Mouse (Mus musculus) fat pad, adult 2 months (tissue): ENCODE measurements around the gene Cyp2r1.
"Not testable (repeated sequence)": the region's sequence is repeated elsewhere in the genome, so short reads cannot be mapped to it uniquely, and the experiment has no call there.

ENCODE experiments used
- DNase-seq: peaks from one replicate; pipeline ENCODE4 v3.0.0-alpha.2; 2011; ENCODE audit warnings: low read depth, low spot score; ENCODE audit errors: extremely low read depth

The Cyp2r1 gene

DNA sequence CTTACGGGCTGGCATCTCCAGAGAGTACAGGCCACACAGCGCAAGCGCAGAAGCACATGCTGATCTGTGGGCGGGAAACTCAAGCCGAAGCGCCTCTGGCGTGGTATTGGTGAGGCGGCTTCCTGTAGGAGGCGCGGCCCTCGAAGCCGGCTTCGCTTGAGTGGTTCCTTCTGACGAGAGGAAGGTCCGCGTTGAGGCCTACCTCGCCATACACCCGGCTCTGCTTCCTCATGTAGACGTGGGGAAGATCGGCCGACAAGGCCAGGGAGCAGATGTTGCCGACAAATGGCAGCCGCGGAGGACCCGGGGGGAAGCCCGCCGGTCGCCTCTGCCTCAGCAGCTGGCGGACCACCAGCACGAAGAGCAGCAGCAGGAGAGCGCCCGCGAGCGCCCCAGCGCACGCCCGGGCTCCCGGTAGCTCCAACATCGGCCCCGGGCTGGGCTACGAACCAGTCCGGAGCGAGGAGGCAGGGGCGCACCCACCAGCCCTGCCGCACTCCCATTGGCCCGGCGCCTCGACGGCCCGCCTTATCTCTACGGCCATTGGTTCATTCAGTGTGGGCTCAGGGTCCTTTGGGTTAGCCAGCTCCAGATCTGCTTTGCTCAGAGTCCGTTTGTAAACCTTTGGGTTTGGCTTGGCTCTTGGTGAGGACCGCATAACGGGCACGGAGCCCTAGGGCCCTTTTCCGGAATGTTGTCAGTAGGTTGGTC lies at the start of gene Cyp2r1:
TSS of gene Cyp2r1 (minus strand) at position 442 of the 711 bp plus-strand sequence.
- DNase-seq, result no peak

DNA sequence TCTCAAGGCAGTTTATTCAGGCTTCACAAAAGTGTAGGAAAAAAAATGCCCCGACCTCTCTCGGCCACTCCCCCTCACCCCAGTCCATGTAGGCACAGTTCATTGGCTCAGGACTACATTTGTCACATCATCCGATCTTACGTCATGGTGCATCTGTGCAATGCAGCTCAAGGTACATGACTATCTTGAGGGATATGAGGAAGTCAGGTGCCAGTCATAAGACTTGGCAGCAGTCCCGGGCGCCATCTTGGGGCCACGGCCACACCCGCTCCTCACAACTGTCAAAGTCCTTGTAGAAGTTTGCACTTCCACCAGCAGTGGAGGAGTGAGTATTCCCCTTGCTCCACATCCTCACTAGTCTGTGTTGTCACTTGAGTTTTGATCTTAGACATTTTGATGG lies 31.6 kb upstream of the Cyp2r1 start:
- not testable (repeated sequence) for DNase-seq

DNA sequence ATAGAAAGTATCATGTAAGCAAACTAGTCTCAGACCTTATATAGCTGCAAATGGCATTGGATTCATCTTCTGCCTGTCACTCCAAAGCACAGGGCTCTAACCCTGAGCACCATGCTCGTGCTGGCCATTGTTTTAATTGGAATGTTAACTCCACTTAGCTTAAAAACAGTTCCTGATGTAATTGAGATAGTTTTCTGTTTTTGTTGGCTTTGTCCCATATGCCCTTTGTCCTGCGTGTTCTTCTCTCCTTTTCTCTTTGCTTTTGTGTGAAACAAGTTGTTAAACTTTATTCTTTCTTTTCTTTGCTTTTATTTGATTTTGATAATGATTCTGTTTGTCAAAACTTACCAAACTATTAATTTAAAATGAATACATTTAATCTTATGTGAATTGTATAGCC lies 19.7 kb upstream of the Cyp2r1 start:
- no peak for DNase-seq

DNA sequence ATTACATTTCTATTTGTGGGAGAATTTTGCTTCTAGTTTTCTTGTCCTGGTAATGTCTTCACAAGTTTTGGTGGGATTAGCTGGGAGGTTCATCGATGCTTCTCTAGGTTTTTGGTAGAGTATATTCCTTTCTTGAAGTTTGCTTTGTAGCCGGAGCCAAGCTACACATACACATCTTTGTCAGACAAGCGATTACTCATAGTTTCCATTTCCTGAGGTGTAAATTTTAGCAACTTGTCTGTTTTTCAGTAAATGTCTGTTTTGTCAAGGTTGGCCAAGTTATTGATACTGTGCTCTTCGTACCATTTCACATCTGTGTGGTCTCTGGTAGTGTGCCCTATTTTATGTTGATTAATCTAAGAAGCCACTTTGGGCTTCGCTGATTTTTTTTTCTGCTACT lies 18.4 kb upstream of the Cyp2r1 start:
- DNase-seq, result no peak

DNA sequence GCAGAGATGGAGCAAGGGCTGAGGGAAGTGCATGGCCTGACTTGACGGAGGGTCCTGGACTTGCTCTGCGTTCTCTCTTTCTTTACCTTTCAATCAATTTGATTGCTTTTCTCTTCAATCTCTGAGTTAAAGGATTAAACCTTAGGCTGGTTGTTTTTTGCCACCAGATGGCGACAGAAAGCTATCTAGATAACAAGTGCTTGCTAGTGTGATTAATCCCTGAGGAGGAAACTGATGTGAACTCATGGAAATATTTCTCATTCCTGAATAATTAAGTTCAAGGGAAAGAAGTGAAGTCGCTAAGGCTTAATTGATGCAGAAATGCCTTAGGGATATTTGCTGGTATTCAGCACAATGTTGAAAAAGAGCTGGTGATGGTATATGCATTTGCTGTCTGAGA lies 17.7 kb upstream of the Cyp2r1 start:
- DNase-seq, result no peak

DNA sequence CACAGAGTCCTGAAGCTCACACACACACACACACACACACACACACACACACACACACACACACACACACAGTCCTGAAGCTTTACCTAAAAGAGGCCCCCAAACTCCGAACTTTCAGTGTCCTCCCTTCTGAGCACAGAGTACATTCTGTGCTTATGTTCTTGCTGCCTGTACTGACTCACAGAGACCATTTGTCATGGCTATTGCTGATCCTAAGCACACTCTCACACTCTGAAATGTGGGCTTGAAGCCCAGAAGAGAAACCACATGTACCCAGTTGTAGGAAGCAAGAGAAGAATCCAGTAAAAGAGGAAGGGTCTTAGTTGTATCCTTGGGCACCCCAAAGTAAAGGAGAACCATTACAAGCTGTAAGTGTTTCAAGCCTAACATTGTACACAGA lies 14.9 kb upstream of the Cyp2r1 start:
- DNase-seq, result no peak

DNA sequence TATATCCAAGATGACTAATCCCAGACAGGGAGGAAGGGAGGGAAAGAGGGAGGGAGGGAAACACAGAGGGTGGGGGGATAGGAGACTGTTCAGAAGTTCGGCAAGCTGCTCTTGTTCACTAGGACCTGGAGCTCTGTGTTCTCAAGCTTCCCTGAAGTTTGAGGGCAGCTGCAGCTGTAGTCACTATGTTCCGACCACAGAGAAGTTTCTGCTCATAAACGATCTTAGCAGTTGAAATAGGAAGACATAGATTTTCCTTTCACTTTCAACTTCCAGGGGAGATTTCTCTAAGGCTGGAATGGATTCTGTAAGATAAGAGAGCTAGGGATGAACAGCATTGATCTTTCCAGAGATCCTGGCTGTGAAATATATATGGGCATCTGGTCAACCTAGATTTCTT lies 14.2 kb upstream of the Cyp2r1 start:
- DNase-seq, result no peak

DNA sequence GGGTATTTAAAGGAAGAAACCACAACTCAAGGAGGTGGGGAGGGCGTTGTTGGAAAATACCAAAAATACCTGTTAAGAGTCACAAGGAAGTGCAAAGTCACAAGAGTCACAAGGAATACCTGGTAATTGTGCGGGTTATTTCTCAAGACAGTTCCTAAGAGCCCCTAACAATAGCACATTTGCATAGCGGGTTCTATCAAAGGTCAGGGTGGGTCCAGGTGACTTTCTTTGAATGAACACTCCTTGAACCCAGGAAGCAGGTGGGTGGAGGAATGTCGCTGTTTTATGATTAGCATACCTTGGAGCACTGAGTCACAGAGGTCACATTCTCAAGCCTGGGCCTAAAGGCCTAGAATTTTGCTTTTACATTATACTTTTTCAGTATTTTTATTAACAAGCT lies 11.1 kb upstream of the Cyp2r1 start:
- DNase-seq, result not testable (repeated sequence)

DNA sequence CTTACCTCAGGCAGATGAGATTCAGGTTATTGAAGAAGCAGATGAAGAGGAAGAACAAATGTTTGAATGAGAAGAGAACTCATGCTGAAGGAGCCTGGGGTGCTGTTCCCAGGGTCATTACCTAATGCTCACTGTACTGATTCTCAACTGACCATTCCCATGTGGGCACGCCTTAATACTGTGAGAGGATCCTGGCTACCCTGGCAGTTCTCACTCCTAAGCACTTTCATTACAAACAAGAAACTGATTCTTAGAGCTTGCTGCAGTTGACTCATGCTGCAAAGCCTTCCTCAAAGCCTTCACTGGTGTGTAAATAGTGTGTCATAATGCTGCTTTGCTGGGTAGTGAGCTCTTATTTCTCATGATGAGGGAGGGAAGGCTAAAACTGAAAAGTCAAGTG lies 26.6 kb downstream of the Cyp2r1 start:
- no peak for DNase-seq

DNA sequence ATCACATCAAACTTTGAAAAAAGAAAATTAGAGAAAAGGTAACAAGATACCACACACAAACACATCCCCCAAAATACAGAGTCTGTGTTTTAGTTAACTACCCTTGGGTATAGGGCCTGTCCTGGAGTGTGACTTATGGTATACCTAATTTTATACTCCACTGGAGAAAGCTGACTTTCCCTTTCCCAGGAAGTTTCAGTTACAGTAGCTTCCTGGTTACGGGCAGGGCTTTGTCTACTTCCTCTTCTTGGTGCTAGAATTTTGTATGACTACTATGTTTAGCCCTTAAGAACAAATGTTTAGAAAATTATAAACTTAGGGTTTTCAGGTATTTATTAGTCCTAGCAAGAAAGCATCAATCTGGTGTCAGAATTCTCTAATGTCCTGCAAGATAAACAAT lies 36.5 kb downstream of the Cyp2r1 start:
- DNase-seq, result no peak

DNA sequence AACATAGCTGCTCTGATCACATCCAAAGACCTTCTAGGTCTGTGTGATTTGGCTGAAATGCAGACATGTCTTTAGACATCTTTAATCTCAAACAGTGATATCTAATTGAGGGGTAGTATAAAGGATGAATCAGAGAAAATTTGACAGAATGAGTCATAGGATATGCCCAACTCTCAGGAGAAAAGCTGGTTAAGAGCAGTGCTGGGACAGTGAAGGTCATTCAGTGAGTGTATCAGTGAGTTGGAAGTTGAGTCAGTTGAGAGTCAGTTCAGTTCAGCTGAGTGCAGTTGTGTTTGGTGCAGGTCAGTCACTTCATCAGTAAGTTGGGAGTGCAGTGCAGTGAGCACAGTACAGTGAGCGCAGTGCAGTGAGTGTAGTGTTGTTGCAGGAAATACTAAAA lies 42.6 kb downstream of the Cyp2r1 start:
- no peak for DNase-seq

DNA sequence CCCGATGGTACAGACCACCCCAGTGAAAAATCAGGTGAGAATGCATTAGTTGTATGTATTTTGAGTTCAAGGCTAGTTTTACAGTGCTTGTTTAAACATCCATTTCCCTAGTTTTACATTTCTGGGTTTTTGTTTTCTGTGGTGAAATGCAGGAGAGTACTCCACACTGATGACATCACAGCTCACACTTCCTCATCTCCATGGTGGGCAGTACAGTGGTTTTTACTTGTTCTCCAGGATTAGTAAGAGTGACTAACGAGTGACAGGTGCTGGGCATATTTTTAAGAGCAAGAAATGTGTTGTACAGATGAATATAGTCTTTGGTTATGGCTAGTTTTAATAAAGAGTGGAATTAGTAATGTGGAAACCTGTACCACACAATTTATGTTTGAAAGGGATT lies 53.9 kb downstream of the Cyp2r1 start:
- no peak for DNase-seq
